Mouse (Mus musculus): ENCODE data around the gene 1810010H24Rik.
A peak's percentile ranks its signal among the peaks of the same experiment; 100 is the strongest.
"Not testable (repeated sequence)": the region's sequence is repeated elsewhere in the genome, so short reads cannot be mapped to it uniquely, and the experiment has no call there.

1810010H24Rik gene

DNA sequence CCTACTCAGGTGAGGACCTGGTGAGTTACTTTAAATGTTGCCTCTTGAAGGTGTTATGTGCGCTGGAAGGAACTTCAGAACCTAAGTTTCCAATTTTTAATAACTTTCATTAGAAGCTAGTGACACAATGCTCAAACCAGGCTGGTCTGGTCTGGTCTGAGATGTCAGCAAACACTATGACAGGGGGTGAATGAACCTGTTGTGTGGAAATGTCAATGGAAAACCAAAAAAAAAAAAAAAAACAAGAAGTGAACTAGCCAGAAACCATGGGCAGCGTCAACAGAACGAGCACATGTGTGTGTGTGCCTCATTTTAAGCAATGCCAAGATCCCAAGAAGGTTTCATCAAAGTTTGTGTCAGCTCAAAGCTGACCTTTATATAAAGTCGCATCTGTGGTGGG, 20.1 kb downstream of the 1810010H24Rik start:
- DNase-seq = no peak

DNA sequence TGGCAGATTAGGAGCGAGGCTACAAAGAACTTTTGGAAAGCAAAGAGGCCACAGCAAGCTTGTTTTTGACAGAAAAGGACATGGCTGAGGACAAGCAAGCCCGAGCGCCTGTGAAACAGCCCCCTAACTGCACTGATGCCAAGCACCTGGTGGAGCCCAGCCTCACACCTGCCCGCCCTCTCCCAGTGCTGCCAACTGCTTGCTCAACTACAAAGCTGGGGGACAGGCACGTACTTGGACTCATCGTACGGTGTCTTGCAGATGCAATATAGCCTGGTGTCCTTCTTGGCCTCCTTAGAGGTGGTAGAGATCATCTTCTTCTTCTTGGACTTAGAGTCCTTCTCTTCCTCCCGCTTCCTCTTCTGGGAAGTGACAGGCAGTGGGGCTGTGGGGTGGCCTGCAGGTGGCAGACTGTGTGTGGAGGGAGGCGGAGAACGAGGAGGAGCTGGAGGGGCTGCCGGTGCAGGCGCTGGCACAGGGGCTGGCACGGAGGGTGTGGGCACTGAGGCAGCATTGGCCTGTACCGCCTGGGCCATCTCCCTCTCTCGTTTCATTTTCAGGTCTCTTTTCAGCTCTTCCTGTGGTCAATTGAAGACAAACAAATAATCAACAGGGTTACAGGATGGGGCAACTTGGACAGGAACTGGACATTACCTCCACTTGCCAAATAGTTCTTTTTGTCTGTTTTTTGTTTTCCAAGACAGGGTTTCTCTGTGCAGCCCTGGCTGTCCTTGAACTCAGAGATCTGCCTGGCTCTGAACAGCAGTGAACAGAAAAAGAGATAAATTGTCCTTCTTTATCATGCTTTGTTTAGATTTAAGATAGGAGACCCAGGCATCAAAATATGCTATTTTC, 21.5 kb downstream of the 1810010H24Rik start:
- DNase-seq = no peak

DNA sequence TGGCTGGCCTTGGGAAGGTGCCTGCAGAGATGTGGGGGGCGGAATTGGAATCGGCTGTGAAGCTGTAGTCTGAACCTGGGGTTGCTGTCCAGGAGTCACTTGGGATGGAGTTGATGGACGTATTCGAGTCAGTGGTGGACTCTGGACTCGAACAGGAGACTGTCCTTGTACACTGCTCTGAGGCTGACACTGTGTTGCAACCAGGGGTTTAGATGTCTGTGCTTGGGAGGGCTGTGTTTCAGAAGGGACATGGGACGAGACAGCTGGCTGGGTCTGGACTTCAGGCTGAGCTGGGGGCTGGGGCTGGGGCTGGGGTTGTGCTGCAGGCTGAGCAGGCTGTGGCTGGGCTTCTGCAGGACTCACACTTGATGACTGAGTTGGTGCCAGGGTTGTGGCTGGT, 29.4 kb downstream of the 1810010H24Rik start:
- DNase-seq = no peak

DNA sequence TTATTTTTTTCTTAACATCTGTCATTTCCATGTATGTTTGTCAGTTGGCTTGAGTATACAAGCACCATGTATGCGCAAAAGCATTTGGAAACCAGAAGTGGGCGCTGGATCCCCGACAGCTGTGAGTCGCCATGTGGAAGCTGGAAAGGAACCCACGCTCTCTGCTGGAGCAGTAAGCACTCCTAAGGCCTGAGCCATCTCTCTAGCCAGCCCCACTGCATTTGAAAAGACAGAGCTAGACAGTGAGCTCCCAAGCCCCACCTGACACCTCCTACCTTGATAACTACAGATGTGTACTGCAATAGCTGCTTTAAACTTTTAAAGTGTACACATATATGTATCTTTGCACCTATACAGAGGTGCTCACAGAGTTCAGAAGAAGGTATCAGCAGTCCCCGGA, 31.9 kb downstream of the 1810010H24Rik start:
- DNase-seq = no peak

DNA sequence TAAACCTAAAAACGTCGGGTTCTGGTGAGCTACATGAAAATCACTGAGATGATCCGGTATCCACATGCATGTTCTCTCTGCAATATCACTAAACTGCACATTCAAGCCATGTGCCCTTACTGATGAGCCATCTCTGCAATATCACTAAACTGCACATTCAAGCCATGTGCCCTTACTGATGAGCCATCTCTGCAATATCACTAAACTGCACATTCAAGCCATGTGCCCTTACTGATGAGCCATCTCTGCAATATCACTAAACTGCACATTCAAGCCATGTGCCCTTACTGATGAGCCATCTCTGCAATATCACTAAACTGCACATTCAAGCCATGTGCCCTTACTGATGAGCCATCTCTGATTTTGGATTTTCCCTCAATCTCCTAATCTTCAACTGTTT, 34.2 kb downstream of the 1810010H24Rik start:
- DNase-seq = not testable (repeated sequence)

DNA sequence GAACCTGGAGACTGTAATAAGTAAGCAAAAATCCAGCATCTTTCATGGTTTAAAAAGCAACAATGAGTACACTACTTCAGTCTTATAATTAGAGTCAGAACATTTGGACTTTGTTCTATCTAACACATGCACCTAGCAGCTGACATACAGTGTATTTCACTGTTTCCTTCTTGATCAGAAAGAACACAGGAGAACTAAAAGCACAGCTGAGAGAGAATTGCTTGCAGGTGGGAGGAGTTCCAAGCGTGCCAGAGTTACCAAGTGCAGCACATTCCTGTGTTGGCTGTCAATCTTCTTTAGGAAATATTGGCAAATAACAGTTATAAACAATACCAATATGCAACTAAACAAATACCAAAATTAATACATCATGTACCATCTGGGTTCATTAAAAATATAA, 35.5 kb downstream of the 1810010H24Rik start:
- DNase-seq = no peak

DNA sequence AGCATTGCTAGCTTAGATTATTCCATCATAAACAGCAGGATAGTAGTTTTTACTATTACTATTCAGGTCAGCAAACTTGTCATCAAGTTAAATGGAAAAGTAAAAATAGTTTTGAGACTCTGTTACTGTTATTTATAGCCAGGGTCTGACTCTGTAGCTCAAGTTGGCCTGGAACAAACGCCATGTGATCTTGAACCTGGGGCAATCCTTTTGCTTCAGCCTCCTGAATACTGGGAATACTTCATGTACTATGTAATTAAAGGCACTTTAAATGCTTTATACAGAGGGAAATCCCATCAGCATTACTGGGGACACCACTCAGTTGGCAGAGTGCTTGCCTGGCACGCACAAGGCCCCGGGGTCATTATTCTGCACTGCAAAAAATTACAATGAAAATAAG, 37.6 kb downstream of the 1810010H24Rik start:
- no peak for DNase-seq

DNA sequence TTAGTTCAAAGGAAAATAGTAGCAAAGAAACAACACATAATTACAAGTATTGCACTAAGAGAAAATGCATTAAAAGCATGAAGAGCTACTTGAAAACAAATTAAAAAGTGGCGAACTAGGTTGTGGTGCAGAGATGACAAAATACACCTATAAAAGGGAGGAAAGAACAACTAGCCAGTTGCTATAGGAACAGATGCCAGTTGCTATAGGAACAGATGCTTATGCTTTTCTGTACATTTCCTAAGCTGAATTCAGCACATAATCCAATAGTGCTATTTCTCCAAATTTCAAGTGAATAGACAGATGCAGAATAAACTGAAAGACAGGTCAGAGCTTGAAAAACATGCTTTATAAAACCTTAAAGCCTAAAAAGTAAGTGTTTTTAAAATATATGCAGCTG, 39.1 kb downstream of the 1810010H24Rik start:
- DNase-seq = no peak

DNA sequence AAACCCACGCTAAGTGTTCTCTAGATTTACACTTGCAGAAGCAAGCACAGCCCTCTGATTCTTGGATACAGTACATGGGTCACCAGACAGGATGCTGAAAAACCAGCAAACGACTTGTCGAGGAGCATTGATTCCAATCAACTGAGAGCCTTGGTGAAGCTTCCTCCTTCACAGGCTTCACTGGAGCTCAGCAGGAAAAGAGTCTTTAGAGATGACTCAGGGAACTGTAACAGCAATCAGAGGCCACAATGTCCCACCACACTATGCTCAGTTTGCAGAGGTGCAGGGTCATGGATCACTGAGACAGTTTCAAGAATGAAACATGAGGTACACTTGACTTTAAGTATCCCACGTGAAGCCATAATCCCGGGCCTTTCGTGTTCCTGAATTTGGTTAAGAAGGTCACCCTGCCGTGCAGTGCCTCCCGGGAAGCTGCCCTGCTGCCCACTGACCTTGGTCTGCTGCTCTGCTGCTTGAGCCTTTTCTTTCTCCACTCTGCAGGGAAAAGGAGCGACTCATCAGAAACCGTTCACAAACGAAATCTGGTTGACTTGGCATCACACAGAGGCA, 39.8 kb downstream of the 1810010H24Rik start:
- peak in 1 of 2 experiments; percentile 13 for DNase-seq
